In genomic region chr6:41091177-41091829, GRCm38 (mm10) we compare ENCODE assay signal across 9 mouse cellular contexts. TPM values are rescaled to one million over a fixed set of nuclear protein-coding genes. Genes with fewer than 3 reads are reported as not detected.
DNase-seq lines count a peak whose midpoint lies in the region; TF ChIP-seq lines count a peak whose summit lies in the region.
"Had no signal": no experiment of that assay in that cellular context is flagged by ENCODE, and none has a peak within 500 bp of the region (broad histone marks: within the 10 kb centered on the region; RNA-seq: fewer than 3 reads in every experiment).

No protein-coding gene starts in this region.

- no peak overlapping the region for H3K9ac ChIP-seq in ES-Bruce4 (ENCODE audit: low read depth, poor library complexity, severe bottlenecking)

- DNase-seq in kidney, adult 9 months = peak; percentile 10
- DNase-seq in kidney, adult 18-20 months = no peak
- peak; percentile 50 for DNase-seq in brain, embryonic 14.5 days (ENCODE audit: low read depth)
- peak; percentile 25 for DNase-seq in mesoderm, embryonic 11.5 days (ENCODE audit: low read depth, low spot score)
- DNase-seq in adrenal gland, postnatal 25 days = no peak
- no peak for DNase-seq in adrenal gland, adult 8-10 months
- no peak for DNase-seq in heart, postnatal 25 days (ENCODE audit: low spot score)

- no peaks in the 10 kb centered on the region for H3K27me3 ChIP-seq in ES-Bruce4 (ENCODE audit: control insufficient read depth, insufficient read depth, low read length, poor library complexity, severe bottlenecking)

- no peak overlapping the region for H3K4me3 ChIP-seq in ES-Bruce4 (ENCODE audit: low read depth, low read length)

- TF ChIP-seq EP300 in ES-Bruce4 (IDR thresholded peaks at IDR 0.05; ENCODE audit: insufficient read depth, low read depth, low read length) = no peak

- intact Hi-C loops in heart, postnatal 25 days (cut with DNase I) = no loop called here

- no peak overlapping the region for H3K27ac ChIP-seq in ES-Bruce4 (ENCODE audit: insufficient read depth, low read length)

- TF ChIP-seq POLR2A in ES-Bruce4 (IDR thresholded peaks at IDR 0.05; ENCODE audit: insufficient read depth, low read length) = no peak
- TF ChIP-seq POLR2A in brain, embryonic 14.5 days (IDR thresholded peaks at IDR 0.05; ENCODE audit: borderline replicate concordance, extremely low read depth, insufficient read depth, insufficient read length, poor library complexity, severe bottlenecking) = no peak

- peak; percentile 37 for TF ChIP-seq CTCF in ES-Bruce4 (IDR thresholded peaks at IDR 0.05; ENCODE audit: low read depth, low read length)
- peak; percentile 56; the same call in 1 of the 2 replicates for TF ChIP-seq CTCF in brain, embryonic 14.5 days (IDR thresholded peaks at IDR 0.05; ENCODE audit: borderline replicate concordance, extremely low read depth, insufficient read depth, insufficient read length)

- H3K36me3 ChIP-seq in ES-Bruce4 (ENCODE audit: control insufficient read depth, insufficient read depth, low read length, poor library complexity, severe bottlenecking) = no peaks in the 10 kb centered on the region

- H3K9me3 ChIP-seq in ES-Bruce4 (replicated peaks; ENCODE audit: control insufficient read depth, insufficient read depth, low read length, poor library complexity, severe bottlenecking) = no peaks in the 10 kb centered on the region

- H3K4me1 ChIP-seq in ES-Bruce4 (ENCODE audit: control insufficient read depth, insufficient read depth, low read length) = no peaks in the 10 kb centered on the region

RNA-seq across cellular contexts. Expression of gene 2210010C04Rik, which starts 56.0 kb away (rescaled TPM):
- polyA plus RNA-seq in ES-Bruce4 (2011; ENCODE audit: insufficient read depth, insufficient read length, low read depth, missing spikeins) = not detected in 2 replicates
- 0.03 TPM in 1 of 2 replicates, not detected in the other for polyA plus RNA-seq in brain, embryonic 14.5 days (2012; rRNA removed)
- not detected in 2 replicates for total RNA-seq in adrenal gland, postnatal 25 days (2021)
- total RNA-seq in adrenal gland, adult 8-10 months (2022) = not detected
- total RNA-seq in heart, postnatal 25 days (2021) = not detected
- total RNA-seq: layer of hippocampus, postnatal 14 days had no signal

Comparison
In these comparisons a context has a peak if more than half of its experiments do, and no peak if none do; other contexts are left out.
1. DNase-seq: peak in kidney, adult 9 months (single experiment), brain, embryonic 14.5 days (single experiment) and mesoderm, embryonic 11.5 days (single experiment); none in kidney, adult 18-20 months (single experiment), adrenal gland, postnatal 25 days (single experiment), adrenal gland, adult 8-10 months (single experiment) and heart, postnatal 25 days (single experiment).